Mouse (Mus musculus) 3134 (cell line): ENCODE measurements around the gene Wfdc16.

Source experiments
- DNase-seq: peaks from one replicate; pipeline ENCODE4 v3.0.0-alpha.2; 2011; ENCODE audit warnings: low spot score; ENCODE audit not compliant: insufficient read length; ENCODE audit errors: extremely low read depth

Gene Wfdc16

DNA sequence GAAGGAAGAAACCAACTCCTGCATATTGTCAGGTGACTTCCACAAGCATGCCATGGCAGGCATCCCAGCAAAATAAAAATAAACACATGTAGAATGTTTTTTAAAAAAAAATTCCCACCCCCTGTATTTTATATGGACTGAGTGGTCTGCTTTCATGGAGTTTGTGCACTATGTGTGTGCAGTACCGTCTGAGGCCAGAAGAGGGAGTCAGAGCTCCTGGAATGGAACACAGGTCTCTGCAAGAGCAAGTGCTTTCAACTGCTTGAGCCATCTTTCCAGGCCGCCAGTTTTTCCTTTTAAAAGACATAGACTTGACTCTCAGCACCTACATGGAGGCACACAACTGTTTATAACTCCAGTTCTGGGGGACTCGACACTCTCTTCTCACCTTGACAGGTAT, 35.1 kb downstream of the Wfdc16 start:
- no peak for DNase-seq

DNA sequence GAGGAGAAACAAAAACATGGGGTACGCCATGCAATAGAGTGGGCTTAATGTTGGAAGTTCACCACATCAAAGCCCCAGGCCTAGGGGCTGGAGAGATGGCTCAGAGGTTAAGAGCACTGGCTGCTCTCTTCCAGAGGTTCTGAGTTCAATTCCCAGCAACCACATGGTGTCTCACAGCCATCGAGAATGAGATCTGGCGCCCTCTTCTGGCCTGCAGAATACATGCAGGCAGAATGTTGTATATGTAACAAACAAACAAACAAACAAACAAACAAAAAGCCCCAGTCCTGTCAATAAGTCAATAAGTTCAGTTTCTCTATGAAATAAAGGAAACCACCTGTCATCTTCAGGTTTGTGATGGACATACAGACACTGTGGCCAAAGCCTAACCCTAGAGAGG, 38.4 kb downstream of the Wfdc16 start:
- DNase-seq, result no peak

DNA sequence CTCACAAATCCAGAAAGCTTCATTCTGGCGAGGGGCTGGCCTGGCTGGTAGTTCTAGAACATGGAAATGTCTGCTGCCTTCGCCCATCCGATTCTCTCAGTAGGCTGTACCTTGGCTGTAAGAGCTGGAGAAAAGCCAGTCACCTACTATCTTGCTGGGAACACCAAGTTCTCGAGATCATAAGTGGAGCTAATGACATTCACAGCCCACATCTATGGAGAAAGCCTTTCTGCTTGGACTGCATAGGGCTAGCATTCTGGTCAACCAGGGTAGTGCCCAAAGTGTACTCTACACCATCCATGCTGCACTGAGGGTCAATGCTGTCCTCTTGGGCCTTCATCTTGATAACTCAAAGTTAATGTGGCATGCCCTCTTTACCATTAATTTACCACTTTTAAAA, 45.1 kb downstream of the Wfdc16 start, which contains the start of gene Eppin:
Eppin (minus strand) TSS at position 101 of the 400 bp plus-strand sequence.
- no peak for DNase-seq

DNA sequence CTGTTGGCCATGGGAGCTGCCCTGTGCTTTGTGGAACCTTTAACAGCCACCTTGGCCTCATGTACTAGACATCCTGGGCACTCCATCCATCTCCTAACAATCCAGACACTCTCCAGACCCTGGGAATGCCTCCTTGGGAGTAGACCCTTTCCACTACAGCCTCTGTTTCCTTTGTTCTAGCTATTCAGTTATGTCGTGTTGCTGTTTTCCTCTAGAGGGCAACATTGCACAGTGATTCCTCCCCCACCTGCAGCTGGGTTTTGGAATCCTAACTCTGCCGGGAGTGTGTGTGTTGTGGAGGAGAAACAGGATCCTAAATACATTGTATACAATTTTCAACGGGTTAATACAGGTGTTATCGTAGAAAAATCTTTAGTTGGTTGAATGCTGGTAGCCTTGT, 46.6 kb downstream of the Wfdc16 start:
- DNase-seq, result no peak

DNA sequence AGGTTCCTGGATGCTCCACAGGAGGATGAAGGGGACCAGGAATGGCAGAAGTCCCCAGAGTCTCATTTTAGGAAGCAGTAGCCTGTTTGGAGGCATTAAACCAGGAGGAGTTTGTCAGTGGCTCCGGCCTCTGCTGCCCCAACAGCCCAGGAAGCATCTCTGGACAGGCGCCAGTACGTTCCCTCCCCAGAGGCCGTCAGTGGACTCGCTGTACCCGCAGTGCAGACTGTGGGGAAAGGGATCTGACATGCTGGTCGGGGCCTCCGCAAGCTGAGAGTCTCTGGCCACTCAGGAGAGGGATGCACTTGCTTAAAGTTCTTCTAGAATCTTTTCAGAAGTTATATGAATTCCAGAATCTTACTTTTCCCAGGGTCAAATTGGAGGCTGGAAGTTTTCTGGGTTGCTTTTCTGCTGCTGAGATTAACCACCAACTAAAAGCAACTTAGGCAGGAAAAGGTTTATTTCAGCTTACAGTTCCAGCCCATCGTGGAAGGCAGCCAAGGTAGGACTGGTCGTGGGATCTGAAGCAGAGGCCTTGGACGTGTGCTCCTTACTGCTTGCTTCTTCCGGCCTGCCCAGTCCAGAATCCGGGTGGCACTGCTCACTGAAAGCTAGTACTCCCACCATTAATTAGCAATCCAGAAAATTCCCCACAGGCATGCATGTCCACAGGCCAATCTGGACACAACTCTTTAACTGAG, 53.4 kb downstream of the Wfdc16 start, which contains the start of gene Wfdc6a:
Wfdc6a (minus strand) TSS at position 423 of the 701 bp plus-strand sequence.
- peak; percentile 30 for DNase-seq
